Mouse (Mus musculus) lung, postnatal 0 days (tissue): ENCODE measurements at regions not wholly inside any gene's neighbourhood (a gene's known extent, or its start where the extent isn't known, plus 50 kb on each side); places are given as distances from the start of the nearest gene placed in this dataset.

Source experiments
- ATAC-seq: fragments of 200-750 bp; cut with Nextera tagmentation; 2 replicates; pipeline ENCODE4 v1.8.0; 2017; ENCODE audit warnings: moderate library complexity
- DNase-seq: peaks from one replicate; pipeline ENCODE4 v3.0.0-alpha.2; 2016; ENCODE audit warnings: low spot score
- H3K27ac ChIP-seq: fragments of 300-500 bp; sonication (generic); 2 replicates; pipeline ENCODE4 v1.5.1; 2014; ENCODE audit warnings: antibody characterized with exemption, mild to moderate bottlenecking, low read length, mixed read lengths
- H3K27me3 ChIP-seq: fragments of 300-500 bp; sonication (generic); replicated peaks from 2 replicates; pipeline ENCODE4 v1.6.1; 2014; ENCODE audit warnings: low read length, mixed read lengths; ENCODE audit not compliant: insufficient read depth
- H3K36me3 ChIP-seq: fragments of 300-500 bp; sonication (generic); 2 replicates; pipeline ENCODE4 v1.6.1; 2014; ENCODE audit warnings: low read length, mixed read lengths; ENCODE audit not compliant: insufficient read depth
- H3K4me1 ChIP-seq: fragments of 300-500 bp; sonication (generic); 2 replicates; pipeline ENCODE4 v1.6.1; 2014; ENCODE audit warnings: antibody characterized with exemption, low read depth, low read length, mixed read lengths; ENCODE audit not compliant: insufficient read depth
- H3K4me2 ChIP-seq: fragments of 300-500 bp; sonication (generic); replicated peaks from 2 replicates; pipeline ENCODE4 v1.6.1; 2014; ENCODE audit warnings: low read depth, mild to moderate bottlenecking, low read length, moderate library complexity, mixed read lengths
- H3K4me3 ChIP-seq: fragments of 300-500 bp; sonication (generic); 2 replicates; pipeline ENCODE4 v1.5.1; 2014; ENCODE audit warnings: low read depth, low read length
- H3K9ac ChIP-seq: fragments of 300-500 bp; sonication (generic); replicated peaks from 2 replicates; pipeline ENCODE4 v1.6.1; 2014; ENCODE audit warnings: low read depth, mild to moderate bottlenecking
- H3K9me3 ChIP-seq: fragments of 300-500 bp; sonication (generic); 2 replicates; pipeline ENCODE4 v1.6.1; 2016; ENCODE audit warnings: low read length, mixed read lengths
- CTCF ChIP-seq: IDR thresholded peaks from 2 replicates; pipeline ENCODE4 v1.5.1; 2016; ENCODE audit warnings: antibody characterized with exemption, mild to moderate bottlenecking
- EP300 ChIP-seq: IDR thresholded peaks from 2 replicates; pipeline ENCODE4 v1.6.1; 2016; ENCODE audit warnings: antibody characterized with exemption, mild to moderate bottlenecking, control low read depth
- WGBS: fragments of 180-500 bp; shearing (Covaris S2); extraction: QIAGEN DNeasy Blood & Tissue Kit; methylation state at CpG from one replicate; pipeline ENCODE4 v1.1.7; 2014; 5-methylcytosine and 5-hydroxymethylcytosine counted together

GRCm38 (mm10) chr12:77976952-77977351 lies 217.1 kb upstream of the Gm6657 start:
- 64% methylated on average over 2 of the region's 2 CpGs for WGBS
- Histone ChIP-seq H3K9me3 (no peaks in the 10 kb centered on the region), H3K27me3 (no peaks in the 10 kb centered on the region), H3K4me3 (no peak overlapping the region), H3K4me2 (no peak overlapping the region), H3K27ac (no peak overlapping the region), H3K36me3 (no peaks in the 10 kb centered on the region), H3K4me1 (no peaks in the 10 kb centered on the region), H3K9ac (no peak overlapping the region)
- DNase-seq (no peak), ATAC-seq (no peak)
- TF ChIP-seq CTCF (no peak), EP300 (no peak)

- ATAC-seq (no peak), DNase-seq (no peak)
- no peak overlapping the region for H3K4me3 ChIP-seq
- no peaks in the 10 kb centered on the region for H3K9me3 ChIP-seq
- H3K4me1 ChIP-seq: no peaks in the 10 kb centered on the region
- H3K4me2 ChIP-seq: no peak overlapping the region
- H3K36me3 ChIP-seq: no peaks in the 10 kb centered on the region
- H3K27me3 ChIP-seq: no peaks in the 10 kb centered on the region
- no peak overlapping the region for H3K9ac ChIP-seq
- TF ChIP-seq CTCF (no peak), EP300 (no peak)
- H3K27ac ChIP-seq: no peak overlapping the region
- WGBS: 75% methylated on average over 8 of the region's 8 CpGs
Measured at GRCm38 (mm10) chr12:77986738-77987137, 207.3 kb upstream of the Gm6657 start.

GRCm38 (mm10) chr12:77989766-77990165 lies 204.3 kb upstream of the Gm6657 start:
- no peak overlapping the region for H3K27ac ChIP-seq
- H3K36me3 ChIP-seq: no peaks in the 10 kb centered on the region
- DNase-seq (no peak), ATAC-seq (no peak)
- H3K4me3 ChIP-seq: no peak overlapping the region
- H3K9me3 ChIP-seq: no peaks in the 10 kb centered on the region
- H3K9ac ChIP-seq: no peak overlapping the region
- H3K27me3 ChIP-seq: no peaks in the 10 kb centered on the region
- H3K4me2 ChIP-seq: no peak overlapping the region
- no peak for TF ChIP-seq EP300
- TF ChIP-seq CTCF: no peak
- 47% methylated on average over 3 of the region's 3 CpGs for WGBS
- H3K4me1 ChIP-seq: no peaks in the 10 kb centered on the region

GRCm38 (mm10) chr12:77991627-77992026 lies 202.4 kb upstream of the Gm6657 start:
- H3K36me3 ChIP-seq: no peaks in the 10 kb centered on the region
- H3K27ac ChIP-seq: no peak overlapping the region
- no peak overlapping the region for H3K4me2 ChIP-seq
- DNase-seq: no peak
- 56% methylated on average over 6 of the region's 6 CpGs for WGBS
- TF ChIP-seq CTCF (no peak), EP300 (no peak)
- no peak for ATAC-seq
- H3K9ac ChIP-seq: no peak overlapping the region
- no peak overlapping the region for H3K4me3 ChIP-seq
- H3K9me3 ChIP-seq: no peaks in the 10 kb centered on the region
- H3K27me3 ChIP-seq: no peaks in the 10 kb centered on the region
- H3K4me1 ChIP-seq: no peaks in the 10 kb centered on the region

- ATAC-seq: no peak
Measured at GRCm38 (mm10) chr12:77994176-77994575, 199.9 kb upstream of the Gm6657 start.

GRCm38 (mm10) chr12:77997916-77998315 lies 196.1 kb upstream of the Gm6657 start:
- no peaks in the 10 kb centered on the region for H3K9me3 ChIP-seq
- H3K4me1 ChIP-seq: no peaks in the 10 kb centered on the region
- no peak overlapping the region for H3K4me3 ChIP-seq
- ATAC-seq (no peak), DNase-seq (no peak)
- no peak overlapping the region for H3K27ac ChIP-seq
- no peaks in the 10 kb centered on the region for H3K36me3 ChIP-seq
- no peak for TF ChIP-seq CTCF
- no peak overlapping the region for H3K4me2 ChIP-seq
- WGBS: 71% methylated on average over 1 of the region's 1 CpGs
- no peaks in the 10 kb centered on the region for H3K27me3 ChIP-seq
- no peak overlapping the region for H3K9ac ChIP-seq

More at GRCm38 (mm10) chr12:77994176-77994575, 199.9 kb upstream of the Gm6657 start:
- no peak for DNase-seq
- no peaks in the 10 kb centered on the region for H3K9me3 ChIP-seq
- H3K4me2 ChIP-seq: no peak overlapping the region
- WGBS: 57% methylated on average over 5 of the region's 5 CpGs
- TF ChIP-seq EP300 (no peak), CTCF (no peak)
- H3K4me1 ChIP-seq: no peaks in the 10 kb centered on the region
- H3K36me3 ChIP-seq: no peaks in the 10 kb centered on the region
- H3K27me3 ChIP-seq: no peaks in the 10 kb centered on the region
- no peak overlapping the region for H3K9ac ChIP-seq
- H3K27ac ChIP-seq: no peak overlapping the region
- H3K4me3 ChIP-seq: no peak overlapping the region

- H3K4me3 ChIP-seq: no peak overlapping the region
- TF ChIP-seq CTCF (no peak), EP300 (no peak)
- no peaks in the 10 kb centered on the region for H3K9me3 ChIP-seq
- H3K27ac ChIP-seq: no peak overlapping the region
- no peaks in the 10 kb centered on the region for H3K27me3 ChIP-seq
- DNase-seq (no peak), ATAC-seq (no peak)
- H3K4me2 ChIP-seq: no peak overlapping the region
- 63% methylated on average over 3 of the region's 3 CpGs for WGBS
- no peaks in the 10 kb centered on the region for H3K4me1 ChIP-seq
- H3K36me3 ChIP-seq: no peaks in the 10 kb centered on the region
- no peak overlapping the region for H3K9ac ChIP-seq
Measured at GRCm38 (mm10) chr12:78000401-78000800, 193.6 kb upstream of the Gm6657 start.
